Mouse (Mus musculus) C2C12 (cell line): ENCODE measurements at regions not wholly inside any gene's neighbourhood (a gene's known extent, or its start where the extent isn't known, plus 50 kb on each side); places are given as distances from the start of the nearest gene placed in this dataset.

Experiments
- CEBPB ChIP-seq: IDR thresholded peaks from one replicate; pipeline ENCODE4 v1.6.1; 2011; ENCODE audit warnings: low read depth, mild to moderate bottlenecking, control low read depth, moderate library complexity
- CTCF ChIP-seq: IDR thresholded peaks from one replicate; pipeline ENCODE4 v1.5.1; 2011; ENCODE audit not compliant: control insufficient read depth, insufficient read depth, insufficient read length
- MYOG ChIP-seq: IDR thresholded peaks from one replicate; pipeline ENCODE4 v1.6.1; 2011; ENCODE audit not compliant: control insufficient read depth, insufficient read length; ENCODE audit errors: extremely low read depth
- USF1 ChIP-seq: IDR thresholded peaks from one replicate; pipeline ENCODE4 v1.6.1; 2011; ENCODE audit warnings: low read depth, mild to moderate bottlenecking, control low read depth, moderate library complexity

DNA sequence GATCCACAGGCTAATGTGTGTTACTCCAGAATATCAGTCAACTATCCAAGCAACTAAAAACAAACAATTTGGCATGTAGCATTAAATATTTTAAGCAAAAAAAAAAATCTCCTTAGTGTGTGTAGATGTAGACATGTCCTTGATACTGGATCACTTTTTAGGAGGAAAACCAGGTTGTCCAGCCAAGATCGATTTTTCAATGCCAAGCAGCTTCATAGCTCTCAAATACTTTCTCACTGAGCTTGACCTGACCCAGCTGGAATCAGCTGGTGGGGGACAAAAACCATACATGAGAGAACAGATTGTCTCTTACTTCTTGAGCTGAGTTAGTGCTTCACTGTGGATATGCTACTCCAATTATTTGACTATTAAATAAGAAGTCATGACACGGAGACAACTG, 147.6 kb upstream of the Gm11146 start:
- TF ChIP-seq USF1 (no peak), CTCF (no peak), MYOG (no peak), CEBPB (no peak)
